Comparison of ENCODE assay signal across 31 mouse cellular contexts in the genomic region with DNA sequence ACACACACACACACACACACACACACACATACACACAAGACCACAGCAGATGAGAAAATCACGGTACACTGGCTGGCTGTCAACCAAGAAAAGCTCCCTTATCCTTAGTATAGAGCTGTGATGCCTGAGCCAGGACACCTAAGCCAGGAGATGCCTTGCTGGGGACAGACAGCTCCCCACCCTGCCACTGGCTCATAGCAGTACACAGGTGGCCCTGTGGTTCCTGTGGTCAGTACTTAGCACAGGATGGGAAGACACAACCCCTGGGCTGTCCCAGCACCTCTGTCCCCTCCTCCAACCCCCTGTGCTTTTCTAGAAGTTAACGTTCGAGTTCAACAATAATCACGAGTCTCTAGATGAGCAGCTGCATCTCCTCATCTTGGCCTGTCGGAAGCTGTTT. TPM values are rescaled to one million over a fixed set of nuclear protein-coding genes. Genes with fewer than 3 reads are reported as not detected.
"Had no signal": no experiment of that assay in that cellular context is flagged by ENCODE, and none has a peak within 500 bp of the region (broad histone marks: within the 10 kb centered on the region; RNA-seq: fewer than 3 reads in every experiment).

No protein-coding gene starts in this region.

- H3K4me3 ChIP-seq: gastrocnemius, adult 2 months; heart, adult 2 months; heart, embryonic 13.5 days; heart, embryonic 15.5 days; hindbrain, embryonic 10.5 days; hindbrain, embryonic 12.5 days; intestine, embryonic 15.5 days; layer of hippocampus, adult 2 months; left cerebral cortex, adult 2 months; limb, embryonic 10.5 days; limb, embryonic 12.5 days; liver, embryonic 13.5 days had no signal

- H3K4me2 ChIP-seq: heart, embryonic 11.5 days; heart, embryonic 13.5 days; heart, embryonic 15.5 days; hindbrain, embryonic 12.5 days; hindbrain, embryonic 14.5 days; intestine, embryonic 15.5 days; limb, embryonic 12.5 days; liver, embryonic 11.5 days; liver, embryonic 13.5 days had no signal

- H3K27ac ChIP-seq: gastrocnemius, adult 2 months; heart, adult 2 months; heart, embryonic 13.5 days; heart, embryonic 15.5 days; hindbrain, embryonic 10.5 days; hindbrain, embryonic 12.5 days; hindbrain, embryonic 14.5 days; intestine, embryonic 15.5 days; layer of hippocampus, adult 2 months; left cerebral cortex, adult 2 months; limb, embryonic 10.5 days; limb, embryonic 12.5 days; liver, embryonic 13.5 days had no signal

- H3K9ac ChIP-seq: heart, embryonic 13.5 days; heart, embryonic 15.5 days; hindbrain, embryonic 12.5 days; hindbrain, embryonic 14.5 days; intestine, embryonic 15.5 days; limb, embryonic 12.5 days; liver, embryonic 13.5 days had no signal

- ATAC-seq: hindbrain, embryonic 16.5 days; inflammation-experienced regulatory T-cells, adult 6 months; intestine, embryonic 15.5 days; intestine, postnatal 0 days had no signal

- DNase-seq: gastrocnemius, adult 2 months; gastrocnemius, postnatal 10 days; gastrocnemius, postnatal 25 days; heart, adult 2 months; heart, postnatal 4 days; kidney, adult 18-20 months; kidney, adult 8-10 months; kidney, postnatal 10 days; kidney, postnatal 25 days; kidney, postnatal 4 days; liver; liver, embryonic 13.5 days had no signal

- H3K36me3 ChIP-seq: heart, embryonic 13.5 days; heart, embryonic 15.5 days; hindbrain, embryonic 10.5 days; hindbrain, embryonic 12.5 days; intestine, embryonic 15.5 days; limb, embryonic 10.5 days; limb, embryonic 12.5 days; liver, embryonic 13.5 days had no signal

- H3K9me3 ChIP-seq: heart, embryonic 13.5 days; heart, embryonic 15.5 days; hindbrain, embryonic 10.5 days; hindbrain, embryonic 12.5 days; intestine, embryonic 15.5 days; limb, embryonic 10.5 days; limb, embryonic 12.5 days; liver, embryonic 13.5 days had no signal

RNA-seq across cellular contexts. Expression of a gene that starts 3.8 kb away (rescaled TPM):
- polyA plus RNA-seq: heart, embryonic 11.5 days; heart, embryonic 13.5 days; heart, embryonic 15.5 days; heart, postnatal 0 days; hindbrain, embryonic 10.5 days; hindbrain, embryonic 12.5 days; hindbrain, embryonic 14.5 days; hindbrain, embryonic 16.5 days; inflammation-experienced regulatory T-cells, adult 6 months; intestine, embryonic 15.5 days; intestine, postnatal 0 days; kidney, embryonic 14.5 days; kidney, embryonic 16.5 days; limb, embryonic 10.5 days; limb, embryonic 12.5 days; limb, embryonic 14.5 days; liver, embryonic 11.5 days; liver, embryonic 13.5 days had no signal

RNA-seq across cellular contexts. Expression of a gene that starts 44.2 kb away (rescaled TPM):
- polyA plus RNA-seq: inflammation-experienced regulatory T-cells, adult 6 months; liver, embryonic 13.5 days had no signal

RNA-seq across cellular contexts. Expression of a gene that starts 51.0 kb away (rescaled TPM):
- polyA plus RNA-seq: heart, postnatal 0 days; inflammation-experienced regulatory T-cells, adult 6 months; limb, embryonic 12.5 days; liver, embryonic 11.5 days; liver, embryonic 13.5 days had no signal
